Mouse (Mus musculus) right cerebral cortex, adult 2 months (tissue): ENCODE data around the gene Tpx2.

Experiments
- DNase-seq, 2 experiments: peaks; one replicate each; pipeline ENCODE4 v3.0.0; 2021 to 2022; ENCODE audit warnings: low spot score in 2 of 2

Tpx2 gene

DNA sequence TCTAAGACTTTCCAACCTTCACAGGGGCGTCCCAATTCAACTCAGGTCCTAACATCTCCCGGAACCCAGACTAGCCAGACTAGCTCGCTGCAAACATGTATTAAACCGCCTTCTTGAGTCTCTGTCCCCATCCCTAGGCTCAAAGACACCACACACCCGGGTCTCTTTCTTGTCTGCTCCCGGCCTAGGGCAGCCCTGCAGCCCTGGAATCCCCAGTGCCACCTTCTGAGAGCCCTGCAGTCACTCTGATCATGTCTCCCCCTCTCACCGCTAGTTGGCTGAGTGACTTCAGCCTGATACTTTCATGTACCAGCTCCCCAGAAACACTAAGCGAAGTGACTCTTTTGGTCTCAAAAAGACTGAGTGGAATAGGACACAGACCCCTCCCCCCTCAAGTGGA lies 95.8 kb downstream of the Tpx2 start:
- DNase-seq, result no peak

DNA sequence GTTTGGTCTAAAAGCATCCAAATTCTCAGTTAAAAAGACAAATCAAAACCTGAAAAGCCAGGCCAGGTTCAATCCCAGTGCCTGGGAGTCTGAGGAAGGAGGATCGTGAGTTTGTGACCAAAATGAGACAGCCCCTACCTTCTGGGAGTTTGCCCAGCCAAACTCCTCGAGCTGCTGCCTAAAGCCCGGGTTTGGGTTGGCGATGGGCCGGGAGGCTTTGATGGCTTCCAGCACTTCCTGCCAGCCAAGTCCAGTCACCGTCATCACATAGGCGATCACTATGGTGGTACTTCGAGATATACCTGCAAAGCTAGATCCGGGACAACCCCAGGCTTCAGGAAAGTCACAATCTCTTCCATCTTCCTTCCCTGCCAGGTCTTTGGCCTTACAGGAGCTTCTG lies 96.2 kb downstream of the Tpx2 start:
- no peak for DNase-seq
